Mouse (Mus musculus) olfactory bulb, adult 2 months (tissue): ENCODE results near the gene Hist2h3b.

Source experiments
- CTCF ChIP-seq: fragments of 200-500 bp; IDR thresholded peaks from 2 replicates; pipeline ENCODE4 v1.5.1; 2012; ENCODE audit warnings: low read depth, mild to moderate bottlenecking, low read length, moderate library complexity; ENCODE audit not compliant: insufficient read depth
- POLR2A ChIP-seq: fragments of 200-500 bp; IDR thresholded peaks from 2 replicates; pipeline ENCODE4 v1.6.1; 2012; ENCODE audit warnings: mild to moderate bottlenecking, low read depth, low read length, moderate library complexity; ENCODE audit not compliant: insufficient read depth

- TF ChIP-seq POLR2A (no peak), CTCF (no peak)
Observed at GRCm38 (mm10) chr3:96240799-96241197, 27.7 kb upstream of the Hist2h3b start.
